ENCODE assay signal across 19 mouse cellular contexts in the genomic region with DNA sequence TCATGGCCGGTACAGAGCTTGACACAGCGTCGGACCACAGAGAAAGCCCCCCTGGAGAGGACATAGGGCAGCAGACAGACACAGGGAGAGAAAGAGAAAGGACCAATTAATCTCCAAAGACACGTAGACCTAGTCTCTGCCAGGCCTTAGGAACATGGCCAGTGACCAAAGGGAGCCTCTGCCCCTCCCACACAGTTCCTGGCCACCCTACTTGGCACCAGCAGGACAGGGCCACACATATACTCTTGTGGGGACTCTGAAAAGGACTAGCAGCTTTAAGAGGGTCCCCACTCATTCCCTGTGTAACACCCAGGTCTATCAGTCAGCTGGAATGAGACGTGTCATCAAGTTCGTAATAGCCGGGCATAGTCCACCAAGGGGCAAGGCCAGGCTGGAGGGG. TPM values are rescaled to one million over a fixed set of nuclear protein-coding genes. Genes with fewer than 3 reads are reported as not detected.
DNase-seq lines count a peak whose midpoint lies in the region; TF ChIP-seq lines count a peak whose summit lies in the region.
"Had no signal": no experiment of that assay in that cellular context is flagged by ENCODE, and none has a peak within 500 bp of the region (broad histone marks: within the 10 kb centered on the region; RNA-seq: fewer than 3 reads in every experiment).

No protein-coding gene starts in this region.

- intact Hi-C loops in gastrocnemius, adult 2 months (cut with DNase I): no loop called here
- intact Hi-C loops in left cerebral cortex, adult 2 months (cut with DNase I): no loop called here

- peaks cover 8% of the 10 kb centered on the region; the same call in 1 of the 2 replicates for H3K4me1 ChIP-seq in brown adipose tissue, adult 24 weeks (ENCODE audit: control insufficient read depth, insufficient read depth, insufficient read length, low read length)

- H3K27ac ChIP-seq in gastrocnemius, adult 2 months: peak overlapping the region; percentile 32; the same call in 1 of the 2 replicates
- H3K27ac ChIP-seq in left cerebral cortex, adult 2 months: peak overlapping the region; percentile 13; the same call in 1 of the 2 replicates
- H3K27ac ChIP-seq in brown adipose tissue, adult 24 weeks (replicated peaks; ENCODE audit: low read depth, low read length): no peak overlapping the region
- H3K27ac ChIP-seq: embryonic facial prominence, embryonic 10.5 days; forebrain, embryonic 13.5 days; heart, embryonic 15.5 days; kidney, postnatal 0 days had no signal

- no peak for TF ChIP-seq CTCF in gastrocnemius, adult 2 months (IDR thresholded peaks at IDR 0.05)
- TF ChIP-seq CTCF in left cerebral cortex, adult 2 months (IDR thresholded peaks at IDR 0.05): no peak

- H3K4me3 ChIP-seq in gastrocnemius, adult 2 months: 0 out of 2 replicates have a peak overlapping the region, but pooled peaks have one; percentile 26
- no peak overlapping the region for H3K4me3 ChIP-seq in left cerebral cortex, adult 2 months
- H3K4me3 ChIP-seq in brown adipose tissue, adult 24 weeks (ENCODE audit: insufficient read depth, low read depth, low read length): peak overlapping the region; percentile 19; the same call in 1 of the 2 replicates
- H3K4me3 ChIP-seq: embryonic facial prominence, embryonic 10.5 days; forebrain, embryonic 13.5 days; heart, embryonic 15.5 days had no signal

- peak; percentile 61 for DNase-seq in gastrocnemius, adult 2 months
- no peak for DNase-seq in gastrocnemius, postnatal 25 days
- DNase-seq in left cerebral cortex, adult 2 months (ENCODE audit: extremely low spot score in 1 of 2, low spot score in 2 of 2): peak in 1 of 2 experiments; percentile 7
- no peak for DNase-seq in left cerebral cortex, adult 8-10 months (ENCODE audit: low spot score in 2 of 2)
- DNase-seq in cerebellum, postnatal 25 days: peak; percentile 56 to 61
- no peak for DNase-seq in lung, postnatal 10 days
- DNase-seq: adrenal gland, adult 8-10 months; gastrocnemius, postnatal 14 days; layer of hippocampus, postnatal 36 days; left cerebral cortex, postnatal 4 days; liver; lung, adult 18-20 months; lung, postnatal 36 days; thymus, postnatal 36 days had no signal

RNA-seq across cellular contexts. Expression of a gene that starts 37.3 kb away (rescaled TPM):
- 100 to 1,000 TPM; 108 to 128 TPM for total RNA-seq in gastrocnemius, adult 2 months (2021)
- total RNA-seq in gastrocnemius, postnatal 25 days (2021): 100 to 1,000 TPM; 115 to 121 TPM
- total RNA-seq in left cerebral cortex, adult 2 months (2021): 100 to 1,000 TPM; 607 to 644 TPM
- 100 to 1,000 TPM; 652 to 710 (median 699) TPM for total RNA-seq in left cerebral cortex, adult 8-10 months (2022)
- 12.1 and 18.6 TPM in 2 replicates for polyA plus RNA-seq in brown adipose tissue, adult 24 weeks (2012; ENCODE audit: insufficient read depth, insufficient read length, missing spikeins)

Comparison
In these comparisons a context has a peak if more than half of its experiments do, and no peak if none do; other contexts are left out.
1. DNase-seq: peak in gastrocnemius, adult 2 months (single experiment) and cerebellum, postnatal 25 days (2 of 2); none in gastrocnemius, postnatal 25 days (single experiment), left cerebral cortex, adult 8-10 months (0 of 2) and lung, postnatal 10 days (single experiment).
2. RNA of a gene that starts 37.3 kb away (total RNA-seq): 652 to 710 TPM in left cerebral cortex, adult 8-10 months and 607 to 644 TPM in left cerebral cortex, adult 2 months; 108 to 128 TPM in gastrocnemius, adult 2 months and 115 to 121 TPM in gastrocnemius, postnatal 25 days; every median in the first group is over 4 times any median in the second.